Comparison of ENCODE assay signal across 8 mouse cellular contexts in genomic region chr19:8770567-8771270, GRCm38 (mm10). TPM values are rescaled to one million over a fixed set of nuclear protein-coding genes. Genes with fewer than 3 reads are reported as not detected.
DNase-seq lines count a peak whose midpoint lies in the region; TF ChIP-seq lines count a peak whose summit lies in the region.

TSS of gene Tmem223 (plus strand) at chr19:8770996.

- peaks cover 42% of the 10 kb centered on the region for H3K36me3 ChIP-seq in macrophage (ENCODE audit: inconsistent target)

- 23% methylated on average over 29 of the region's 29 CpGs for WGBS in macrophage (ENCODE audit: missing documents)

- peaks cover 46% of the 10 kb centered on the region for H3K79me2 ChIP-seq in macrophage (ENCODE audit: inconsistent target)

- intact Hi-C loops in gastrocnemius, postnatal 14 days (cut with DNase I; ENCODE audit: low total_unique reads) = no loop called here
- intact Hi-C loops in left cerebral cortex, adult 2 months (cut with DNase I) = no loop called here

- TF ChIP-seq CTCF in left cerebral cortex, adult 2 months (IDR thresholded peaks at IDR 0.05) = peak; percentile 6; the same call in 1 of the 2 replicates

- peak within 1 kb of the TSS; percentile 67 for H3K4me3 ChIP-seq in left cerebral cortex, adult 2 months
- peak within 1 kb of the TSS; percentile 77 for H3K4me3 ChIP-seq in macrophage (ENCODE audit: inconsistent target)

- H3K27ac ChIP-seq in left cerebral cortex, adult 2 months = peak within 1 kb of the TSS; percentile 93
- peak within 1 kb of the TSS; percentile 53 for H3K27ac ChIP-seq in macrophage

- DNase-seq in adrenal gland, adult (ENCODE audit: inconsistent age in 2 of 2, low spot score in 1 of 2) = peak; percentile 86 to 95
- DNase-seq in embryo, embryonic 10.5 days (ENCODE audit: low spot score) = peak; percentile 84
- DNase-seq in gastrocnemius, postnatal 14 days = peak; percentile 84
- DNase-seq in induced T-regulatory cell, adult 2 months (ENCODE audit: low read depth) = peak; percentile 91
- peak; percentile 78 to 79 for DNase-seq in left cerebral cortex, adult 2 months (ENCODE audit: extremely low spot score in 1 of 2, low spot score in 2 of 2)
- DNase-seq in retina, postnatal 1 day = peak; percentile 87
- peak; percentile 90 for DNase-seq in thymus, postnatal 4 days

RNA-seq across cellular contexts. Expression of gene Tmem223, which starts in this region (rescaled TPM):
- total RNA-seq in gastrocnemius, postnatal 14 days (2021) = 10 to 100 TPM; 78.5 to 81.9 TPM
- total RNA-seq in left cerebral cortex, adult 2 months (2021) = 10 to 100 TPM; 63.8 to 66.8 TPM
- total RNA-seq in macrophage (2018; cell fraction: chromatin; rRNA removed) = 10 to 100 TPM in 24 of 26 experiments, 1 to 10 TPM in 2; 5.7 to 29.3 (median 15.9) TPM
- total RNA-seq in macrophage (2018; cell fraction: cytosol; rRNA removed) = 10 to 100 TPM; 22.3 to 39.5 (median 32.9) TPM
- total RNA-seq in macrophage (2018; cell fraction: nucleus; rRNA removed) = 10 to 100 TPM; 16.5 to 42.0 (median 25.1) TPM
- 14.9 to 33.7 TPM (median 26.6 TPM) in 3 replicates for polyA plus RNA-seq in macrophage (2018)

Comparison
In these comparisons a context has a peak if more than half of its experiments do, and no peak if none do; other contexts are left out.
1. Peak in every context shown above with its lines: DNase-seq, H3K4me3 ChIP-seq and H3K27ac ChIP-seq.